Mouse (Mus musculus): ENCODE measurements around the gene Rassf3. TPM values are rescaled to one million over a fixed set of nuclear protein-coding genes. Genes with fewer than 3 reads are reported as not detected.

Gene Rassf3
- polyA plus RNA-seq, 1 experiment from 2014 or later = 4.6 TPM

- Histone ChIP-seq H3K9me3 (replicated peaks; ENCODE audit: control insufficient read depth, low read length, poor library complexity, severe bottlenecking) (no peaks in the 10 kb centered on the region), H3K4me3 (ENCODE audit: low read depth, low read length) (no peak overlapping the region), H3K36me3 (ENCODE audit: control insufficient read depth, insufficient read depth, low read length) (no peaks in the 10 kb centered on the region), H3K9ac (ENCODE audit: low read depth, low read length) (no peak overlapping the region), H3K4me2 (ENCODE audit: low read length) (no peak overlapping the region), H3K27ac (ENCODE audit: low read length) (no peak overlapping the region), H3K27me3 (ENCODE audit: control insufficient read depth, insufficient read depth, low read depth, low read length) (peaks cover 8% of the 10 kb centered on the region), H3K4me1 (ENCODE audit: control insufficient read depth, insufficient read depth, low read length) (peaks cover 4% of the 10 kb centered on the region)
- ATAC-seq = no peak
- WGBS = 78% methylated on average over 3 of the region's 3 CpGs
These were observed 6.5 kb downstream of the Rassf3 start for GRCm38 (mm10) chr10:121469625-121470024.

GRCm38 (mm10) chr10:121468985-121469384 is 7.2 kb downstream of the Rassf3 start:
- no peak for ATAC-seq
- H3K27ac ChIP-seq (ENCODE audit: low read length) = no peak overlapping the region
- 57% methylated on average over 5 of the region's 5 CpGs for WGBS

GRCm38 (mm10) chr10:121468261-121468660 is 7.9 kb downstream of the Rassf3 start:
- no peak overlapping the region for H3K4me2 ChIP-seq (ENCODE audit: low read length)
- H3K36me3 ChIP-seq (ENCODE audit: control insufficient read depth, insufficient read depth, low read length) = no peaks in the 10 kb centered on the region
- H3K4me1 ChIP-seq (ENCODE audit: control insufficient read depth, insufficient read depth, low read length) = peaks cover 2% of the 10 kb centered on the region; the same call in 1 of the 2 replicates
- WGBS = 90% methylated on average over 5 of the region's 5 CpGs
- ATAC-seq = no peak
- no peak overlapping the region for H3K9ac ChIP-seq (ENCODE audit: low read depth, low read length)
- H3K9me3 ChIP-seq (replicated peaks; ENCODE audit: control insufficient read depth, low read length, poor library complexity, severe bottlenecking) = no peaks in the 10 kb centered on the region
- no peak overlapping the region for H3K4me3 ChIP-seq (ENCODE audit: low read depth, low read length)
- H3K27ac ChIP-seq (ENCODE audit: low read length) = no peak overlapping the region
- H3K27me3 ChIP-seq (ENCODE audit: control insufficient read depth, insufficient read depth, low read depth, low read length) = no peaks in the 10 kb centered on the region

More at GRCm38 (mm10) chr10:121468985-121469384, 7.2 kb downstream of the Rassf3 start:
- Histone ChIP-seq H3K27me3 (ENCODE audit: control insufficient read depth, insufficient read depth, low read depth, low read length) (peaks cover 4% of the 10 kb centered on the region), H3K4me1 (ENCODE audit: control insufficient read depth, insufficient read depth, low read length) (peaks cover 4% of the 10 kb centered on the region), H3K9ac (ENCODE audit: low read depth, low read length) (no peak overlapping the region), H3K9me3 (replicated peaks; ENCODE audit: control insufficient read depth, low read length, poor library complexity, severe bottlenecking) (no peaks in the 10 kb centered on the region), H3K4me2 (ENCODE audit: low read length) (no peak overlapping the region), H3K36me3 (ENCODE audit: control insufficient read depth, insufficient read depth, low read length) (no peaks in the 10 kb centered on the region), H3K4me3 (ENCODE audit: low read depth, low read length) (no peak overlapping the region)

GRCm38 (mm10) chr10:121467792-121468191 is 8.4 kb downstream of the Rassf3 start:
- Histone ChIP-seq H3K4me2 (ENCODE audit: low read length) (no peak overlapping the region), H3K27me3 (ENCODE audit: control insufficient read depth, insufficient read depth, low read depth, low read length) (no peaks in the 10 kb centered on the region), H3K9ac (ENCODE audit: low read depth, low read length) (no peak overlapping the region), H3K9me3 (replicated peaks; ENCODE audit: control insufficient read depth, low read length, poor library complexity, severe bottlenecking) (no peaks in the 10 kb centered on the region), H3K4me1 (ENCODE audit: control insufficient read depth, insufficient read depth, low read length) (peaks cover 2% of the 10 kb centered on the region; the same call in 1 of the 2 replicates), H3K36me3 (ENCODE audit: control insufficient read depth, insufficient read depth, low read length) (no peaks in the 10 kb centered on the region), H3K27ac (ENCODE audit: low read length) (no peak overlapping the region), H3K4me3 (ENCODE audit: low read depth, low read length) (no peak overlapping the region)
- 57% methylated on average over 8 of the region's 8 CpGs for WGBS
- no peak for ATAC-seq

GRCm38 (mm10) chr10:121467016-121467415 is 9.1 kb downstream of the Rassf3 start:
- Histone ChIP-seq H3K4me1 (ENCODE audit: control insufficient read depth, insufficient read depth, low read length) (peaks cover 5% of the 10 kb centered on the region; the same call in 1 of the 2 replicates), H3K9me3 (replicated peaks; ENCODE audit: control insufficient read depth, low read length, poor library complexity, severe bottlenecking) (no peaks in the 10 kb centered on the region), H3K27me3 (ENCODE audit: control insufficient read depth, insufficient read depth, low read depth, low read length) (no peaks in the 10 kb centered on the region), H3K36me3 (ENCODE audit: control insufficient read depth, insufficient read depth, low read length) (no peaks in the 10 kb centered on the region), H3K4me2 (ENCODE audit: low read length) (no peak overlapping the region), H3K27ac (ENCODE audit: low read length) (no peak overlapping the region), H3K9ac (ENCODE audit: low read depth, low read length) (no peak overlapping the region), H3K4me3 (ENCODE audit: low read depth, low read length) (no peak overlapping the region)
- 69% methylated on average over 13 of the region's 13 CpGs for WGBS
- no peak for ATAC-seq

GRCm38 (mm10) chr10:121465033-121465432 is 11.1 kb downstream of the Rassf3 start:
- H3K4me1 ChIP-seq (ENCODE audit: control insufficient read depth, insufficient read depth, low read length) = peaks cover 11% of the 10 kb centered on the region
- H3K4me2 ChIP-seq (ENCODE audit: low read length) = no peak overlapping the region
- H3K4me3 ChIP-seq (ENCODE audit: low read depth, low read length) = no peak overlapping the region
- WGBS = 53% methylated on average over 5 of the region's 5 CpGs
- no peaks in the 10 kb centered on the region for H3K27me3 ChIP-seq (ENCODE audit: control insufficient read depth, insufficient read depth, low read depth, low read length)
- no peak overlapping the region for H3K27ac ChIP-seq (ENCODE audit: low read length)
- no peak overlapping the region for H3K9ac ChIP-seq (ENCODE audit: low read depth, low read length)
- H3K9me3 ChIP-seq (replicated peaks; ENCODE audit: control insufficient read depth, low read length, poor library complexity, severe bottlenecking) = no peaks in the 10 kb centered on the region
- no peaks in the 10 kb centered on the region for H3K36me3 ChIP-seq (ENCODE audit: control insufficient read depth, insufficient read depth, low read length)
- ATAC-seq = no peak

GRCm38 (mm10) chr10:121462162-121462881 is 13.8 kb downstream of the Rassf3 start:
- H3K9me3 ChIP-seq (replicated peaks; ENCODE audit: control insufficient read depth, low read length, poor library complexity, severe bottlenecking) = no peaks in the 10 kb centered on the region
- H3K36me3 ChIP-seq (ENCODE audit: control insufficient read depth, insufficient read depth, low read length) = no peaks in the 10 kb centered on the region
- peak overlapping the region; percentile 28; the same call in 1 of the 2 replicates for H3K27ac ChIP-seq (ENCODE audit: low read length)
- no peak overlapping the region for H3K4me3 ChIP-seq (ENCODE audit: low read depth, low read length)
- 49% methylated on average over 24 of the region's 24 CpGs for WGBS
- H3K9ac ChIP-seq (ENCODE audit: low read depth, low read length) = no peak overlapping the region; the same call in 1 of the 2 replicates
- ATAC-seq = no peak
- no peaks in the 10 kb centered on the region for H3K27me3 ChIP-seq (ENCODE audit: control insufficient read depth, insufficient read depth, low read depth, low read length)
- peaks cover 19% of the 10 kb centered on the region for H3K4me1 ChIP-seq (ENCODE audit: control insufficient read depth, insufficient read depth, low read length)
- peak overlapping the region; percentile 42 for H3K4me2 ChIP-seq (ENCODE audit: low read length)

- H3K4me3 ChIP-seq (ENCODE audit: low read depth, low read length) = peak overlapping the region; percentile 13; the same call in 1 of the 2 replicates
These were observed 14.6 kb downstream of the Rassf3 start for GRCm38 (mm10) chr10:121461404-121462161.

More at GRCm38 (mm10) chr10:121461404-121462161, 14.6 kb downstream of the Rassf3 start:
- peak overlapping the region; percentile 28; the same call in 1 of the 2 replicates for H3K27ac ChIP-seq (ENCODE audit: low read length)
- H3K4me1 ChIP-seq (ENCODE audit: control insufficient read depth, insufficient read depth, low read length) = peaks cover 19% of the 10 kb centered on the region
- no peaks in the 10 kb centered on the region for H3K36me3 ChIP-seq (ENCODE audit: control insufficient read depth, insufficient read depth, low read length)
- peak overlapping the region; percentile 42 for H3K4me2 ChIP-seq (ENCODE audit: low read length)
- H3K27me3 ChIP-seq (ENCODE audit: control insufficient read depth, insufficient read depth, low read depth, low read length) = no peaks in the 10 kb centered on the region
- WGBS = 3% methylated on average over 22 of the region's 22 CpGs
- ATAC-seq = peak; percentile 66; the same call in 1 of the 2 replicates
- H3K9me3 ChIP-seq (replicated peaks; ENCODE audit: control insufficient read depth, low read length, poor library complexity, severe bottlenecking) = no peaks in the 10 kb centered on the region
- H3K9ac ChIP-seq (ENCODE audit: low read depth, low read length) = peak overlapping the region; percentile 28; the same call in 1 of the 2 replicates
